Mouse (Mus musculus) E14TG2a.4 (cell line): ENCODE measurements around the gene Rbm3.

Source experiments
- CTCF ChIP-seq: conservative IDR thresholded peaks from 2 replicates; pipeline ENCODE4 v1.5.1; 2014; ENCODE audit warnings: low read length
- NANOG ChIP-seq: IDR thresholded peaks from 2 replicates; pipeline ENCODE4 v1.6.1; 2014; ENCODE audit warnings: borderline replicate concordance, low read length, mixed read lengths
- POU5F1 ChIP-seq: IDR thresholded peaks from 2 replicates; pipeline ENCODE4 v1.6.1; 2014; ENCODE audit warnings: low read length, borderline replicate concordance

DNA sequence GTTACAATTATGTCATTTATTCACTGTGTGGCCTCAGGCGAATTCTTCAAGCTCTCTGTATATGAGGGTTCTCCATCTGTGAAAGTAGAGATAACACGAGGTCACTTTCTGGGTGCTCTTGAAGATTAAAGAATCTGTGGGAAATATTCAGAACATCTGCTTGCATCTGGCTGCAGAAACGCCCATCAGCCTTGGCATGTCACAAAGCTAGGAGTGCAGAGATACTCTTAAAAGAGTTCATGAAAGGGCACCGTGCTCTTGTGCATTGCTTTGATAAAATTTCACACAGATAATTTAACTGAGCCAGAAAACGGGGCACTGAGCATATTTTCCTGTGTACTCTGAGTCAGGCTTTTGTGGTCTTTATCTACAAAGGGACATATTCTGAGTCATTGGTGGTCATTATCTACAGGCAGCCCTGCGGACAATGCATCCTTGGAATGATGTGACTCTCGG lies 43.4 kb downstream of the Rbm3 start:
- TF ChIP-seq CTCF (no peak), POU5F1 (no peak), NANOG (no peak)
